Mouse (Mus musculus) myocyte (in vitro differentiated cells): ENCODE results near the gene Esrrg.

ENCODE experiments used
- MYOG ChIP-seq, 3 experiments: IDR thresholded peaks; one replicate each; pipeline ENCODE4 v1.6.1; 2011; ENCODE audit warnings: control low read depth in 2 of 3, low read depth in 2 of 3, mild to moderate bottlenecking in 2 of 3; ENCODE audit not compliant: insufficient read length in 2 of 3, control insufficient read depth in 1 of 3, insufficient read depth in 1 of 3
- POLR2A ChIP-seq: IDR thresholded peaks from one replicate; pipeline ENCODE4 v1.6.1; 2011; ENCODE audit warnings: low read depth, mild to moderate bottlenecking, control low read depth, moderate library complexity; ENCODE audit not compliant: insufficient read length
- POLR2AphosphoS2 ChIP-seq: IDR thresholded peaks from one replicate; pipeline ENCODE4 v1.6.1; 2011; ENCODE audit warnings: low read depth, control low read depth; ENCODE audit not compliant: insufficient read length
- USF1 ChIP-seq: IDR thresholded peaks from one replicate; pipeline ENCODE4 v1.6.1; 2011; ENCODE audit warnings: low read depth, mild to moderate bottlenecking, control low read depth, moderate library complexity

DNA sequence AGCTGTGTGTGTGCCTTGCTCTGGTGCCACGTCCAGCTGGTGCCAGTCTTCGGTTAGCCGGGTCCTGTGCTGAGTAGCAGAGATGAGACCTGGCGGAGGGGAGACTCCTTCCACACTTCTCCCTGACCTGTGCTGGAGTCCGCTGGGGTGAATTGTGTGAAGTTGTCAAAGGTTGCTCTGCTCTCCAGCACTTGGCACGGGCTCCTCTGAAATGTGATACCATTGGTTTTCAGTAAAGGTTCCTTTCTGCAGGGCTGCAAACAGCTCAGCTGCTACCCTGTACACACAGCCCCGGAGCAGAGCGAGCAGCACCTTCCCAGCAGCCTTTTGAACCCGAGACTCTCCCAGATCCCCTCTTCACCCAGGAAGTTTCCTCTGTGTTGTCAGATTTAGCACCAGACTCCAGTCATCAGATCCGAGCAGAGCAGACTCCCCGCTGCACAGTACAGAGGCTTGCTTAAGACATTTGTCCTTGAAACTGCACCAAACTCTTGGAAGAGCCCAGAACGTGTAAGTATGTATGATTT lies 53.6 kb downstream of the Esrrg start:
- TF ChIP-seq MYOG (IDR thresholded peaks at IDR 0.05; ENCODE audit: control insufficient read depth in 1 of 3, insufficient read depth in 1 of 3, insufficient read length in 2 of 3, low read depth in 2 of 3) (no peak), POLR2A (no peak), USF1 (no peak), POLR2AphosphoS2 (no peak)
